Comparison of ENCODE assay signal across 7 mouse cellular contexts in the genomic region with DNA sequence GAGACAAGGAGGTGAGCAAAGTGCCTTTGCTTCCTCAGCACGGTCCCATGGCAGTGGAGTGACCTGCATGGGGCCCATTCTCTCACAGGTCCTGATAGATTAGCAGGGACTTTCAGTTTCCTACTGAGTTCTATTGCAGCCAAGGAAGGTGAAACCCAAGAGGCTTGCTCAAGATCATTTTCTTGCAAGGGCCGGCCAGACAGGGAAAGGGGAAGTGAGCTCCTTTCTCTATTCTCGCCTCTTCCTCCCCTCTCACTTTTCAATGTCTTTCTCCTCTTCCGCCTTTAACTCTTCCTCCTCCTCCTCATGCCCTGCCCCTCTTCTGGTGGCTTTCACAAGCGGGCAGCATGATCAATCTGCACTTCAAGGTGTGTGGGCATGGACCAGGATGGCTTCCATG.
A peak's percentile ranks its signal among the peaks of the same experiment; 100 is the strongest.
DNase-seq lines count a peak whose midpoint lies in the region; ATAC-seq lines count a peak whose summit lies in the region.

No protein-coding gene starts in this region.

- ATAC-seq in granulocyte monocyte progenitor cell, adult 5-6 weeks (replicated peaks; ENCODE audit: poor library complexity, severe bottlenecking): peak; percentile 83
- ATAC-seq in megakaryocyte, adult 5-6 weeks (ENCODE audit: poor library complexity, severe bottlenecking): peak; percentile 93

- peak; percentile 21 for DNase-seq in layer of hippocampus, adult 11-12 months (ENCODE audit: low spot score)
- no peak for DNase-seq in layer of hippocampus, adult 9-10 months (ENCODE audit: low spot score)
- peak; percentile 7 for DNase-seq in brain, adult 2 months (ENCODE audit: low read depth, low spot score)
- DNase-seq in ovary, adult 18-20 months (ENCODE audit: low spot score): no peak
- DNase-seq in left cerebral cortex, adult 11 months (ENCODE audit: low spot score): no peak

Comparison
In these comparisons a context has a peak if more than half of its experiments do, and no peak if none do; other contexts are left out.
1. DNase-seq: peak in layer of hippocampus, adult 11-12 months (single experiment) and brain, adult 2 months (single experiment); none in layer of hippocampus, adult 9-10 months (single experiment), ovary, adult 18-20 months (single experiment) and left cerebral cortex, adult 11 months (single experiment).